Mouse (Mus musculus) lung, adult 18-20 months (tissue): Measurements from ENCODE around the gene Ier5l.

Experiments used
- DNase-seq, 2 experiments: peaks; one replicate each; pipeline ENCODE4 v3.0.0; 2022; ENCODE audit warnings: mixed read lengths in 2 of 2

Gene Ier5l

DNA sequence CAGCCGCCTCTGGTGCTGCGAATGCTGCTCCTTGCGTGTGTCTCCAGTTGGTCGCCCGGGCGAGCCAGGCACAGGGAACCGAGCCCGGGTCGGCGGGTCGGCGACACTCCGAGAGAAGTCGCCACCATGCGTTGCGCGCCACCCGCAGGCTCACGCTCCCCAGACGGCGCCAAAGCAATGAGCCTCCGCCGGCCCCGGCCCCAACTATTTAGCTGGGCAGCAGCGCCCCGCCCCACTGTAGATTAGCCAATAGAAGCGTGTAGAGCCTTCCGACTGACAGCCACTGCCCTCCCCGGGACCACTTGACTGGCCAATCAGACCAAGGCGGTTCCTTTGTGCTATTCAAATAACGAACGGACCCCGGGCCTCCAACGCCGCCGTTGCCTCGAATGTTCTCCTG is at the start of gene Ier5l:
TSS of gene Ier5l (minus strand) at position 181 of the 400 bp plus-strand sequence.
- peak; percentile 96 for DNase-seq

DNA sequence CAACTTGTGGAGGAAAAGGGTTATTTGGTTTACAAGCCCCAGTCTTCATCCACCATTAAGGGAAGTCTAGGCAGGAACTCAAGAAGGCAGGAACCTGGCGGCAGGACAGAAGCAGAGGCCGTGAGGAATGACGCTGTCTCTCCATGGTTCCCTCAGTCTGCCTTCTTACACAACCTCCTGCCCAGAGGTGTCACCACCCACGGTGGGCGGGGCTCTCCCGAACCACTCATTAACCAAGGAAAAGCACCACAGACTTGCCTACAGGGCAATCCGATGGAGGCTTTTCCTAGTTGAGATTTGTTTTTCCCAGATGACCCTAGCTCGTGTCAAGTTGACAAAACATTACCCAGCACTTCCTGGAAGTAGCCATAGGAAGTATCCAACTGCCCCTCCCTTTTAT is 49.7 kb upstream of the Ier5l start:
- DNase-seq, result no peak

DNA sequence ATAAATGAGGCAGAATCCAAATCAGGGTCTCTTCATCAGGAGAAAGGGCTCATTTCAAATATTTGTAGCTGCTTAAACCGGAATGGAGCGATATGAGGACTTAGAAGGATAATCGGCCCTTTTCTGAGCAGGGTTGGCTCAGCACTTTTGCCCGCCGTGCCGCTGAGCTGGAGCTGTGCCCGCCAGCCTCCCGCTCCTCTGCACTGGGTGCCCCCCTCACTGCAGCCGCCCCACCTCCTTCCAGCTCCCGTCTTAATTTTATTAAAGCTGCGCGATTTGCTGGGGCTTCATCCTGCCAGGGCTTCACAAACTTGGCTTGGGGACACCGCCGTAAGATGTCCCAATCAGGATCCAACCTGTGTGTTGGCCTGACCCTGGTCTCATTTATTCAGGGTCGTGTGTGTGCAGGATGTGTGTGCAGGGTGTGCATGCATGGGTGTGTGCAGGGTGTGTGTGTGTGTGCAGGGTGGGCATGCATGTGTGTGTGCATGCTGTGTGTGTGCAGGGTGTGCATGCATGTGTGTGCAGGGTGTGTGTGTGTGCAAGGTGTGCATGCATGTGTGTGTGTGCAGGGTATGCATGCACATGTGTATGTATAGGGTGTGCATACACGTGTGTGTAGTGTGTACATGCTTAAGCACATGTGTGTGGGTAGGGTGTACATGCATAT is 36.8 kb upstream of the Ier5l start:
- no peak for DNase-seq

DNA sequence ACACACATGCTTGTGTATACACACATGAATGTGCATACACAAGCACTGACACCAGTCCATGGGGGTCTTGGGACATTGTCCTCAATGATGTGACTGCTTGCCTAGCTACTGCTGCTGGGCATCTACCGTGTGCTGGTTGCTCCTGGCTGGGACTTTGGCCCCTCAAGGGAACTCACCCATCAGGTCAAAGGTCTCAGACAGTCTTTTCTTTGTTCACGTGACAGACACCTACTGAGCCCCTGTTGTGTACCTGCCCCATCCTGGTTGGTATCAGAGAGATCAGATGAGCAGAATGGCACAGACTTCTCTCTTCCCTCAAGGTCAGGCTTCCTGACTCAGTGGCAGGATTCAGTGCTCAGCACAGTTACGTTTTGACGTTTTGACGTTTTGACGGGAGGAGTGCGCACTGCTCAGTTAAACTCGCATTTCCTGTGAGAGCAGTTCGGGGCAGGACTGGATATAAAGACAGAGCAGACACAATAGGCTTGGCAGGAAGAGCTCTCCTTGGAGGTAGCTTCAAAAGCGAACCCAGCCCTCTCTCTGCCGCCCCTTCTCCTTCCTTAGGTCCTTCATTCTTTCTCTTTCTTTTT is 33.2 kb upstream of the Ier5l start:
- DNase-seq, result no peak

DNA sequence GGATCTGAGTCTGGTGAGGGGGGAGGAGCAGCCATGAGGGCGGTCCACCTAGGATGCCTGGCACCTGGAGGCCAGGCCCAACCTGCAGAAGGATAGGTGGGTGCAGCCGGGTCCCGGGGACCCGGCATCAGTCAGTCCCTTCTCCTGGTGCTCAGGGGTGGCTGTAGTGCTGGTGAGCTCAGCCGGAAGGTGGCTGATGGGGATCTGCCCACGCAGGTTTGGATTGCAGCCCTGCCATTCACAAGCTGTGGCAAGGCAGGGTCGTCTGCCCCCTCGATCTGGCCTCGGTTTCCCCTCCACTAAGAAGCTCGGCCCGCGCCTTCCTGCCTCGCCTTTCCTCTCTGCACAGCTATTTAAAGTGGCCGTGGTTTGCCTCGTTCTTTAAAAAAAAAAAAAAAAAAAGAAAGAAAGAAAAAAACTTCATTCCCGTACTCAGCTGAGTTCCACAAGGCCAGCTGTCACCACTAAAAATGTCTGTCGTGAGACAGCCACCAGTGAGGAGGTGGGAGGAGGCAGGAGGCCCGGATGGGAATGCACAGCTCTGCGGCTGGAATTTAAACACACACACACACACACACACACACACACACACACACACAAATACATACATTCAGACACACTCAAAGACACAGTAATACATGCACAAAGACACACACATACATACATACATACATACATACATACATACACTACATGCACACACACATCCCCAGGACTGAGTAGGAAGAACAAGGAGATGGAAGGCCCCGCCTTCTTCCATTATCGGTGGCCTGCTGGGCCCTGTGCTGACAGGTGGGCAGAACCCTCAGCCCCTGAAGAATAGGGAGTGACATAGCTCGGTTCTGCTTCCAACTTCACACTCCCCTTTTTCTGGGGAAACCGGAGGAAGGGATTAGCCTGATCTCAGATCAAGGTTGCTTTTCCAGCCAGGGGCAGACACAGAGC is 29.9 kb upstream of the Ier5l start:
- DNase-seq, result no peak

DNA sequence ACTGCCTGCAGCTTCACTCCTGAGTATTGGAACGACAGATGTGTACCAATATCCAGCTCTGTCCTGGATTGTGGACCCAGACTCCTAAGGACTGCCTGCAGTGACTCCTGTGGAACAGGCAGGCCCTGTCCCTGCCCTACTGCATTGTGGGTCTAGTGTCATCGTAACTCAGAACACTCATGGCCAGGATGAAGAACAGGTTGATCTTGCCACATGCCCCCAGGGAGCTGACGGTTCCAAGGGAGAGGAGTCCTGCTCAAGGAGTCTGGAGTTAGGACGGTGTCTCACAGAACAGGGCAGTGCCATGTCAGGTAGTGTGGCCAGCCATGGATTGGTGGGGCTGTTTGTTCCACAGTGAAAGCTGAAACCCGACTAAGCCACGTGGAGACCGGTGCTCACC is 27.7 kb upstream of the Ier5l start:
- DNase-seq, result no peak

DNA sequence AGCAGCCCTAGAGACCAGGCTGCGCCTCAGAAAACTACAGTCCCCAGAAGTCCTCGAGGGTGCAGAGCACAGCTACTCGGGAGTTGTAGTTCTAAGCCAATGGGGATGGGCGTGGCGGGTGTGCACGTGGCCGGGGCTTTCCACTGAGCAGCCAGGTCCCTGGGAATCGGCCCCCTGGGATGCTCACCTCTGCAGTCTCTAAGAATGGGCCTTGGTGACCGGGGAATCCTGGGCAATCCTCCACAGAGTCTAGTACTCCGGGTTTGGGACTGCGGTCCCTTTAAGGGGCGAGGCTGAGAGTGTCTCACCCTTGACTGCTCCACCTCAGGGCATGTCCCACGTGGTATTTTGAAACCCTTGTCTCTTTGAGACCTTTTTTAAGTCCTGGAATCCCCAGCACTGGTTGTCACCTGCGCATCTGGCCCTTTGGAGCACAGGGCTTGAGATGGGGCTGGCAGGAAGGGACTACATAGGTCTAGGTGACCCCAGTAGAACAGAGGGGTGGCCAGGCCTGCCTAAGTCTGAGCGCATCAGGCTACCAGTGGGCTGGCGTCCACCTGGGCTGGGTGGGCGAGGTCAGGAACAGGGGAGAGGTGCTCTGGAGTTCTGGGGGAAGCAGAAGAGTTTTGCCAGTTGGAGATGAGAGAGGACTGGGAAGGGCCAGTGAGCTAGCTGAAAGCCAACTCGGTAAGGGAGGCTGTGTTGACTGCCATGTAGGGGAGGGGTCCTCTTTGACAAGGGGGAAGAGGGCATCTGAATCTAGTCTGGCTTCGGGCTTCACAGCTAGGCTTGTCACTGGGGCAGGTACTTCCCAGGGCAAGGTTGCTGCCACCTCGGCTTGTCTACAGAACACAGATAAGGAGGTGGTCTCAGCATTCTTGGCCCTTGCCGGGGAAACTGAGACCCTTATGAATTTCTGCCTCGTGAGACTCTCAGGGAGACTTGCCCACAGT is 22.2 kb upstream of the Ier5l start:
- DNase-seq, result peak; percentile 75 to 80

DNA sequence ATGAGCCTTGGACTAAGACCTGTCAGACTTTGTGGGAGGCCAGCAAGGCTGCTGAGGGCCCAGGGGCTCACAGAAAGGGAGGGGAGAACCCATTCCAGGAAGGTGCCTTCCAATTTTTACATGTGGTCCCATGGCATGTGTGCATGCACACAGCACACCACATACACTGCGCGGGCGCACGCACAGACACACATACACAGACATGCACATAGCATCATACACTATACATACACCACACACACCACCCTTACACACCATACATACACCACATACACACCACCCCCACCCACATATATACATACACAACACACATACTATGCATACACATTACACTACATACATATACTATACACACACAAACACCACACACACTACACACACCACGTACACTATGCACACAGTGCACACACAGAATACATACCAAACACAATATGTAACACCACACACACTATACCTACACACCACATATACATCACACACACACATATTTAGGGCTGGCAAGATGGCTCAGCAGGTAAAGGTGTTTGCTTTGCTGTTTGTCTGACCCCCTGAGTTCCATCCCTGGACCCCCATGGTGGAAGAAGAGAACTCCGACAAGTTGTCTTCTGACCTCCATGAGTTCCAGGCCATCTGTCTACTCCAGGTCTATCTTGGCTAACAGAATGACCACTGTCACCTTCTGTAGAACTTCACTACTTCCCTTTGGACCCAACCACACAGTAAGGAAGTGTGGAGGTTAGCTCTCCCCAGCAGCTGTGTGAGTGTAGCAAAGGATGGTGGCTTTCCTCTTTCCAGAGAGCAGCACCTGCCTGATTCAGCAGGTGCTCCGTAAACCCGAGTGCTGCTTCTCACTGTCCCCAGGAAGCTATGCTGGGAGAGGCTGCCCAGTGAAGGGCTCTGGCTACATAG is 21.2 kb upstream of the Ier5l start:
- DNase-seq, result no peak

DNA sequence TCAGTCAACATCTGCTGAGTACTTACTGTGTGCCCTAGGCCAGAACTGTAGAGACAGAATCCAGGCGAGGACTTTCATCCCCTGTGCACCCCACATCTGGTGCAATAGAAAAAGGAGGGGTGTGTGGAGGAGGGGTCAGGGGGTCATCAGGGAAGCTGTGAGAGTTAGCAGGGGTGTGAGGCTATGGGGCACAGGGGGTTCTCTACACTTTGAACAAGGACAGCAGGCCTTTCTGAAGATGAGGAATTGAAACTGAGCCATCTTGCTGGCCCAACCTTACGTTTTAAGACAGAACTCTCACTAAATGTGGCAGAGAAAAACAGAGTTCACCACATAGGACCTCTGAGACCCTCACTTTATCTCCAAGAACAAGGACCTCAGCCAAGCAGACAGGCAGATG is 16.4 kb upstream of the Ier5l start:
- no peak for DNase-seq

DNA sequence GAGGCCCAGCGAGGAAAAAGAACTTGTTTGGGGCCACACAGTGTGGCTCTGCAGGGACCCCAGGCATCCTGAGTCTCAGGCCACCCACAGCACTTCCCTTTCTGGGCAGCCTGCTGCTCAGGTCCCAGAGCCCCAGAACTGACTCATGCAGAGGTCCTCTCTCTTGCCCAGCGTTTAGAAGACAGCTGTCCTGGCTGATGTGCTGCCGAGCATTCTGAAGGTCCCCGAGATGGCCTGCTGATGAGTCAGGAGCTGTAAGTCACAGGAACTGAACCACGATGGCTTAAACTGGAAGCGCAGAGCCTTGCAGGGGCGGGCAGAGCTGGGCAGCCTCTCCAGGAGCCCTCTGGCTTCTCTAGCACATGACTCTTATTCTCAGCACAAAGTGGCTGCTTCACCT is 13.6 kb upstream of the Ier5l start:
- DNase-seq, result no peak

DNA sequence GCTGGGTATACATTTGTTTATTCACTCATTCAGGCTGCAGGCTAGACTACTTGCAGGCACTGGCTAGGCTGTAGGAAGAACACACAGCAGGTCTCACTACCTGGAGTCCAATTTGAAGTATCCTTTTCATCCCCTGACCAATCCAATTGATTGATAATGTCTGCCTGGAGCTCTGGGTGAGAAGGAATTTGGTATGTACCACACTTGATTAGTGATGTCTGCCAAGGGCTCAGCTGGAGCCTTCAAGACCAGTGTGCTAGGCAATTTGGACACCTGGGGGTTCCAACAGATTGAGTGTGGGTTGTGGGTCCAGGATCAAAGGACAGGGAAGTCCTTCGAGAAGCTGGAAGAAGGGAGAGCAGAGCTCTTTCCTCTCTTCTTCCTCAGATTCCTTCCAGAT is 4.5 kb upstream of the Ier5l start:
- DNase-seq, result no peak

DNA sequence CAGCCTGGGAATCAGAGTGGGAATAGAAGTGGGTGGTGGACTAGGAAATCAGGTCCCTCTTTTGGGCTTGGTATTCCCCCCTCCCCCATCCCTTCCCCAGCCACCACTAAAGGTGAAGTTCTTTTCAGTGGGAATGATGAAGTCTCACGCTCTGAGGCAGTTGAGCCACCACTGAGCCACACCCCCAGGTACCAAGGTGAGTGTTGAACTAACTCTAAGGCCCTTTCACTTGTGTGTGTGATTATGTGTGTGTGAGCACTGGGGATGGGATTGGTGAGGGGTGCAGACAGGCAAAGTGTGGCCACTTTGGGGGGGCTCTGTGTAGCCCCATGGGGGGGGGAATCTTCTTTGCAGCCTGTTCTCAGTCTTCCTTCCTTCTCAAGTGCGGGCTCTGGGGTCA is 2.2 kb upstream of the Ier5l start:
- no peak for DNase-seq

DNA sequence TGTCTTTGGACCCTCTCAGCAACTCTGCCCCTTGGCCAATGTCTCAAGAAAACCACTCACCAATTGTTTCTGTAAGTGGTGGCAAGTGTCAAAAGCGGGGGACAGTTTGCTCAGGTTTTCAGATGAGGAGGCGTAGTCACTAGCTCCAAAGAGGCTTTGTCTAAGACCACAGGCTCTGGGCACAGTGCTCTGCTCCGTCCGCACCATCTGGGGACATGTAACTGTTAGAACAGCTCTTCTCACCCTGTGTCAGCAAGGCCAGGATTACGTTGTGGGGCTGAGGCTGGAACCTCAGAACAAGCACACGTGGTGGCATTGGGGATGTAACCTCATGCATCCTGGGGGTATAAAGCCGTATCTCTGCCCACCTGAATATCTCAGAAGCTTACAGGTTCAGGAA is 1.4 kb upstream of the Ier5l start:
- DNase-seq, result no peak

DNA sequence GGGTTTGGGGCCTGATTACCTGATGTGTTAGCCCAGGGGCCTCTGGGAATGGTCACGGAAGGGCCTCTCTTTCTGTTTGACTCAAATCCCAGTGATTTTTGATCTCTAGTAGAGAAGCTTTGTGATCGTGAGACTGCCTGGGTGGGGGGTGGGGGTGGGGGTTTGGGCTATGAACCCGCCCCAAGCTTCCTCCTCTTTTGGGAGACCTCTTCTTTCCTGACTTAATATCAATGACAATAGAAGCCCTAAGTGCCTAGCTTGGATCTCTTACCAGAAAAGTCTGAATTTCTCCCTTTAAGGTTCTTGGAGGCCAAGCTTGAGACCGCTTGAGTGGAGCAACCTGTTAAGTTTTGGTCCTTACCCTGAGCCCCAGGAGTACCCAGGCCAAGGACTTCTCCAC is 757 bp upstream of the Ier5l start:
- DNase-seq, result no peak

DNA sequence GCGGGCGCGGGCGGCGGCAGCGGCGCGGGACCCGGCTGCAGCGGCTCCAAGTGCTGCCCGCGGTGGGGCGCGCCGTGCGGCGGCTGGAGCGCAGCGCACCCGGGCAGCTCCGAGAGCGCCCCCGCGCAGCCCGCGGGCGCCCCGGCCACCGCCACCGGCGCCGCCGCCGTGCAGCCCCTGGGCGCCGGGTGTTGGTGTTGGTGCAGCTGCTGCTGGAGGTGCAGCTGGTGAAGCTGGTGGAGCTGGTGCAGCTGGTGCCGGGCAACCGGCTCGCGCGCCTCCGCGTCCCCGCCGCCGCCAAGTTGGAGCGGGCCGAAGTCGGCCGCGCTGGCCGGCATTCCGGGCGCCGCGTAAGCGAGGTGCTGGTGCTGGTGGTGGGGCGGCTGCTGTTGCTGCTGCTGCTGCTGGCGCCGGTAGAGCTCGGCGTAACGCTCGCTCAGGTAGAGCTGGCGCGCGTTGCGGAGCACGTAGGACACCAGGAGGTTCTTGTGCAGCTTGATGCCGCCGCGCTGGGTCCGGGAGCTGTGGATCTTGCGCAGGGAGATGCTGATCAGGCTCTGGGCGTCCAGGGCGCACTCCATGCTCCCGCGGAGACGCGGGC is 488 bp downstream of the Ier5l start:
- peak; percentile 42 to 57 for DNase-seq

DNA sequence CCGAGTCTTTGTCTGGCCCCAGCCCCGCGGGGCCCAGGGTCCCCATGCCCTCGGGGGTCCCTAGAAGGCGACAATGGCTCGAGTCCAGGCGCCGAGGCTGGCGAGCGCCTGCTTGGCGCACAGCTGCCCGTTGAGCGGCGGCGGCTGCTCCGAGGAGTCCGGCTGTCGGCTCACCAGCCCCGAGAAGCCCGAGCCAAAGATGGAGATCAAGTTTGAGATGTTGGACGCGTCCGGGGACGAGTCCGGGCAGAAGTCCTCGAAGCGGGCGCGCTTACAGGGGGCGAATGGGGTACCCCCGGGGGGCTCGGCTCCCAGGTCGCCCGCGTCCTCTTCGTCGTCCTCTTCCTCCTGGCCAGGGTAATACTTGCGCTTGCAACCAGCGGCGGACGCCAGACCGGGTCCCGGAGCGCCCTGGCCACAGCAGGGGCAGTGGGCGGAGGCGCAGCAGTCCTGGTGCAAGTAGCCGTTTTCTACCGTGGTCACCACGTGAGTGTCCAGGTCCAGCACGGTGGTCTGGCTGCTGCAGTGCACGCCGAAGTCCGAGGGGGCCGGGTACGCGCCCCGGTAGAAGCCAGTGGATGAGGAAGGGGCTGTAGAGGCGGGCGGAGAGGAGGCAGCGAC is 1.2 kb downstream of the Ier5l start:
- DNase-seq, result peak; percentile 33 to 47

DNA sequence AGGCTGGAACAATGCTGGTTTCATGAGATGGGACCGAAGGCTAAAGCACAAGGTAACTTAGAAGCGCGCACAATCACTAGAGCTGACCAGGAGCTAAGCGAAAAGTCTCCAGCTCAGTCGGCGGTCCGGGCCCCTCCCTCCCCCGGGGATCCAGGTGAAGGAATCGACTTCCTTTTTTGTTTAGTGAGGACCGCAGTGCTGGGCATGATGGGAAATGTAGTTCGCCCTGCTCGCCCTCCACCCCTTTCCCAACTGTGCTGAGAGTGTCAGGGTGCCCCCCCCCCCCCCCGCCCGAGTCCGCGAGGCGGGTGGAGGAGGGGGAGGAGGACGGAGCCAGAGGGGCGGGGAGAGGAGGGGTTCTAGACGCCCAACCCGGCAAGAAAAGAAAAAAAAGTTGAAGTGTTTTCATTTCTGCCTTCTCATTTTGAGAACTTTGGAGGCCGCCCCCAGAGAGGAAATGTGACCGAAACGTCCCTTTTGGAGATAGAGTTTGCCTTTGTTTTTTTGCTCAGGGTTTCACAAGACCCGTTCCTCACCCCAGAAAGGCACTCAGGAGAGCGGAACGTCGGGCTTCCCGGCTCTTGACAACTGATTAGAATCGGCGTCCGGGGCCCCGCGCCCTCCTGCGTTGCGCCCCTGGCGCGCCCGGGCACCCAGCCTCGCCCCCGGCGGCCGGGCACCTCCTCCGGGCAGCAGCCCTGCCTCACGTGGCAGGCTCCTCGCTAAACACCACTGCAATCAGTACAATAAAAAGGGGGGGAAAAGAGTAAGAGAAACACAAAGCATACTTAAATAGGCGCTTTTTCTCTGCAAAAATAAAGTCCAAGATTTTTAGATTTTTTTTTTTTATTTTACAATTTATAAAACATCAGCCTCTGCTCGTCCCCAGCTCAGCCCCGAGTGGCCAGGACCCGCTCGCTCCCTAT is 2.0 kb downstream of the Ier5l start:
- peak; percentile 94 for DNase-seq

DNA sequence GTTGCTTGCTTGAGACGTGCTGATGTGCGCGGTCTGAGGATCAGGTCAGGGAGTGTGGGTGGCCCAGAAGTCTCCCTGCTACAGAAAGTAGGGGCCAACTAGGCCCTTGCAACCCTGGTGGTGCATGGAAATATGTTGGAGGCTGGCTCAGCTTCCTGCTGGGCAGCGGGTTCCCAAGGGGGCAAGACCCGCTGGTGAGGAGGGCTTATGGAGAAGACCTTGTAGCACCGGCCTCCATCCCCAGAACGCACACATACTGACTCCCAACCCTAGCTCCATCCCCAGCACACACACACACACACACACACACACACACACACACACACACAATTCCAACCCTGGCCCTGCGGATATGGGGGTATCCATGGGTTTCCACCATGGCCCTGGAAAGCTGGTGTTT is 3.0 kb downstream of the Ier5l start:
- DNase-seq, result no peak

DNA sequence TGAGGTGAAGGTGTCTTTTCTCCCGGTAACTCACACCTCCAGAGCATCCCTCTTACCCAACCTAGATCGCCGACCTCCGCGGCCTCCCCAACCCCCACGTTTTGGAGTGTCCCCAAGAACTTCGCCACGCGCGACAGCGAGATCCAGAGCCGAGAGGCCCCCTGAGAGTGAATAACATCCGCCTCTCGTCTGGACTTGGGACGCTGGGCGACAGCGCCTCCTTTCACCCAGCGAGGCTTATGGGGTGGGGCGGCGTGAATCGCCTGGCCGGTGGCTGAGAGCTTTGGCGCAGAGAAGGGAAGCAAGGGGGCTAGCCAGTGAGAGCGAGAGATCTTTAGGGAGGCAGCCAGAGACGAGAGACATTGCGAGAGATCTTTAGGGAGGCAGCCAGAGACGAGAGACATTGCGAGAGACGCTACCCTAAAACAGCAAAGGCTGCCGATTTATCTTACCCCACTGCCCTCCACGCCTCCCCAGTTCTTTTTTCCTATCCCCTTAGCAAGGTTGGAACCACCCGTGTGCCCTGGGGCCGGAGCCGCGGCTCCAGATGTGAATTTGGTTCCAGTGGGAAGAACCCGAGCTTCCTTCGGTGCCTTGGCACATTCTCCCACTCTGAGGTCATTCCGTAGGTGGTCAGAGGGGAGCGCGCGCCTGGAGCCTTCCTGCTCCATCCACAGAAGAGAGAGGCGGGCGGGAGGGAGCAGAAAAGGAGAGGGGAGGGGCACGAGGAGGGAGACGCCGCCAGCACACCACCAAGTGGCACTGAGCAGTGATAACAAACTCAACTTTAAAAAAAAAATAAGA is 3.7 kb downstream of the Ier5l start:
- DNase-seq, result peak; percentile 75 to 85
